Mouse (Mus musculus): ENCODE data around the gene Cldn22. TPM values are rescaled to one million over a fixed set of nuclear protein-coding genes. Genes with fewer than 3 reads are reported as not detected.

The Cldn22 gene
- polyA plus RNA-seq, 2 experiments: not detected

GRCm38 (mm10) chr8:47866568-47866967 is 42.3 kb downstream of the Cldn22 start:
- Histone ChIP-seq H3K9me3 (ENCODE audit: control insufficient read depth, low read length) (no peaks in the 10 kb centered on the region), H3K4me2 (ENCODE audit: low read depth) (no peak overlapping the region), H3K27me3 (ENCODE audit: control insufficient read depth, insufficient read depth, low read length) (no peaks in the 10 kb centered on the region), H3K36me3 (replicated peaks; ENCODE audit: control insufficient read depth, insufficient read depth, low read depth) (no peaks in the 10 kb centered on the region; the same call in 1 of the 2 replicates), H3K9ac (replicated peaks) (no peak overlapping the region), H3K27ac (no peak overlapping the region), H3K4me3 (ENCODE audit: insufficient read depth in 1 of 2, low read depth in 2 of 2, low read length in 2 of 2) (no peak overlapping the region), H3K4me1 (replicated peaks; ENCODE audit: control insufficient read depth in 2 of 2, insufficient read depth in 2 of 2, low read length in 1 of 2) (no peaks in the 10 kb centered on the region)
- 69% methylated on average over 8 of the region's 8 CpGs for WGBS (ENCODE audit: insufficient replicate concordance)
- DNase-seq (ENCODE audit: low read depth in 3 of 3, low spot score in 3 of 3) (no peak), ATAC-seq (ENCODE audit: insufficient read depth) (no peak)
- no peak for TF ChIP-seq CTCF (IDR thresholded peaks at IDR 0.05; ENCODE audit: low read depth)

GRCm38 (mm10) chr8:47867067-47867466 is 42.8 kb downstream of the Cldn22 start:
- Histone ChIP-seq H3K36me3 (replicated peaks; ENCODE audit: control insufficient read depth, insufficient read depth, low read depth) (no peaks in the 10 kb centered on the region; the same call in 1 of the 2 replicates), H3K4me1 (replicated peaks; ENCODE audit: control insufficient read depth in 2 of 2, insufficient read depth in 2 of 2, low read length in 1 of 2) (no peaks in the 10 kb centered on the region), H3K9me3 (ENCODE audit: control insufficient read depth, low read length) (no peaks in the 10 kb centered on the region), H3K9ac (replicated peaks) (no peak overlapping the region), H3K4me2 (ENCODE audit: low read depth) (no peak overlapping the region), H3K4me3 (ENCODE audit: insufficient read depth in 1 of 2, low read depth in 2 of 2, low read length in 2 of 2) (no peak overlapping the region), H3K27me3 (ENCODE audit: control insufficient read depth, insufficient read depth, low read length) (no peaks in the 10 kb centered on the region), H3K27ac (no peak overlapping the region)
- DNase-seq (ENCODE audit: low read depth in 3 of 3, low spot score in 3 of 3) (peak in 2 of 3 experiments; percentile 16 to 19), ATAC-seq (ENCODE audit: insufficient read depth) (no peak)
- no peak for TF ChIP-seq EP300 (IDR thresholded peaks at IDR 0.05; ENCODE audit: low read depth)
- peak; percentile 93 for TF ChIP-seq CTCF (IDR thresholded peaks at IDR 0.05; ENCODE audit: low read depth)
- 20% methylated on average over 8 of the region's 8 CpGs for WGBS (ENCODE audit: insufficient replicate concordance)

- DNase-seq (ENCODE audit: low read depth in 3 of 3, low spot score in 3 of 3): no peak
- Histone ChIP-seq H3K9ac (replicated peaks) (no peak overlapping the region), H3K9me3 (ENCODE audit: control insufficient read depth, low read length) (no peaks in the 10 kb centered on the region), H3K27me3 (ENCODE audit: control insufficient read depth, insufficient read depth, low read length) (no peaks in the 10 kb centered on the region), H3K4me1 (replicated peaks; ENCODE audit: control insufficient read depth in 2 of 2, insufficient read depth in 2 of 2, low read length in 1 of 2) (no peaks in the 10 kb centered on the region), H3K4me3 (ENCODE audit: insufficient read depth in 1 of 2, low read depth in 2 of 2, low read length in 2 of 2) (no peak overlapping the region), H3K27ac (no peak overlapping the region), H3K4me2 (ENCODE audit: low read depth) (no peak overlapping the region), H3K36me3 (replicated peaks; ENCODE audit: control insufficient read depth, insufficient read depth, low read depth) (no peaks in the 10 kb centered on the region)
- ATAC-seq (ENCODE audit: insufficient read depth): no peak
- TF ChIP-seq EP300 (IDR thresholded peaks at IDR 0.05; ENCODE audit: low read depth): no peak
- peak; percentile 94 for TF ChIP-seq CTCF (IDR thresholded peaks at IDR 0.05; ENCODE audit: low read depth)
- 39% methylated on average over 13 of the region's 13 CpGs for WGBS (ENCODE audit: insufficient replicate concordance)
Observed at GRCm38 (mm10) chr8:47872361-47873107, 48.3 kb downstream of the Cldn22 start.

GRCm38 (mm10) chr8:47874497-47875178 is 50.4 kb downstream of the Cldn22 start:
- no peak overlapping the region for H3K27ac ChIP-seq
- WGBS (ENCODE audit: insufficient replicate concordance): 60% methylated on average over 13 of the region's 13 CpGs

More at GRCm38 (mm10) chr8:47874497-47875178, 50.4 kb downstream of the Cldn22 start:
- ATAC-seq (ENCODE audit: insufficient read depth) (no peak), DNase-seq (ENCODE audit: low read depth in 3 of 3, low spot score in 3 of 3) (no peak)
- H3K36me3 ChIP-seq (replicated peaks; ENCODE audit: control insufficient read depth, insufficient read depth, low read depth): no peaks in the 10 kb centered on the region
- H3K27me3 ChIP-seq (ENCODE audit: control insufficient read depth, insufficient read depth, low read length): no peaks in the 10 kb centered on the region
- H3K4me3 ChIP-seq (ENCODE audit: insufficient read depth in 1 of 2, low read depth in 2 of 2, low read length in 2 of 2): no peak overlapping the region
- no peaks in the 10 kb centered on the region for H3K4me1 ChIP-seq (replicated peaks; ENCODE audit: control insufficient read depth in 2 of 2, insufficient read depth in 2 of 2, low read length in 1 of 2)
- H3K9me3 ChIP-seq (ENCODE audit: control insufficient read depth, low read length): no peaks in the 10 kb centered on the region
- H3K4me2 ChIP-seq (ENCODE audit: low read depth): no peak overlapping the region
- H3K9ac ChIP-seq (replicated peaks): no peak overlapping the region
- no peak for TF ChIP-seq EP300 (IDR thresholded peaks at IDR 0.05; ENCODE audit: low read depth)
- TF ChIP-seq CTCF (IDR thresholded peaks at IDR 0.05; ENCODE audit: low read depth): no peak

Other genes starting within 250 kb of the Cldn22 start
- gene Ing2, start 148.9 kb upstream of the Cldn22 start, polyA plus RNA-seq (2012; rRNA removed): 5.8 and 14.1 TPM in 2 replicates
- 8.6 and 8.9 TPM in 2 replicates for gene Ing2, start 148.9 kb upstream of the Cldn22 start, polyA plus RNA-seq (2014; fragmentation: Nextera tagmentation; extraction: Ambion mirVana)
- 5.2 and 5.8 TPM in 2 replicates for gene Cdkn2aip, start 110.5 kb upstream of the Cldn22 start, polyA plus RNA-seq (2012; rRNA removed)
- 13.2 and 14.1 TPM in 2 replicates for gene Cdkn2aip, start 110.5 kb upstream of the Cldn22 start, polyA plus RNA-seq (2014; fragmentation: Nextera tagmentation; extraction: Ambion mirVana)
- not detected in 2 replicates for gene Cldn24, start 2.3 kb upstream of the Cldn22 start, polyA plus RNA-seq (2012; rRNA removed)
- gene Cldn24, start 2.3 kb upstream of the Cldn22 start, polyA plus RNA-seq (2014; fragmentation: Nextera tagmentation; extraction: Ambion mirVana): not detected in 2 replicates
- 0.63 and 0.90 TPM in 2 replicates for gene Wwc2, start 166.4 kb downstream of the Cldn22 start, polyA plus RNA-seq (2012; rRNA removed)
- 1.0 TPM in 2 replicates for gene Wwc2, start 166.4 kb downstream of the Cldn22 start, polyA plus RNA-seq (2014; fragmentation: Nextera tagmentation; extraction: Ambion mirVana)